Mouse (Mus musculus): ENCODE measurements around the gene 3110040M04Rik.
"Not testable (repeated sequence)": the region's sequence is repeated elsewhere in the genome, so short reads cannot be mapped to it uniquely, and the experiment has no call there.

Gene 3110040M04Rik

GRCm38 (mm10) chr1:151203818-151204217 lies at the start of gene 3110040M04Rik:
Gene 3110040M04Rik (plus strand): TSS chr1:151204121.
- in situ Hi-C loops (cut with MboI; ENCODE audit: unreplicated experiment in 2 of 2) = not testable (repeated sequence)

- in situ Hi-C loops (cut with MboI; ENCODE audit: unreplicated experiment in 2 of 2) = not testable (repeated sequence)
These were observed 49.8 kb upstream of the 3110040M04Rik start for GRCm38 (mm10) chr1:151154131-151154530.

GRCm38 (mm10) chr1:151156129-151156528 lies 47.8 kb upstream of the 3110040M04Rik start:
- in situ Hi-C loops (cut with MboI; ENCODE audit: unreplicated experiment in 2 of 2) = no loop called here

GRCm38 (mm10) chr1:151156777-151157632 lies 46.9 kb upstream of the 3110040M04Rik start:
- in situ Hi-C loops (cut with MboI; ENCODE audit: unreplicated experiment in 2 of 2) = no loop called here

- in situ Hi-C loops (cut with MboI; ENCODE audit: unreplicated experiment in 2 of 2) = no loop called here
These were observed 45.7 kb upstream of the 3110040M04Rik start for GRCm38 (mm10) chr1:151157963-151158856.

- in situ Hi-C loops (cut with MboI; ENCODE audit: unreplicated experiment in 2 of 2) = no loop called here
These were observed 44.9 kb upstream of the 3110040M04Rik start for GRCm38 (mm10) chr1:151158857-151159510.

- in situ Hi-C loops (cut with MboI; ENCODE audit: unreplicated experiment in 2 of 2) = no loop called here
These were observed 37.9 kb upstream of the 3110040M04Rik start for GRCm38 (mm10) chr1:151166031-151166430.

- in situ Hi-C loops (cut with MboI; ENCODE audit: unreplicated experiment in 2 of 2) = no loop called here
These were observed 36.4 kb upstream of the 3110040M04Rik start for GRCm38 (mm10) chr1:151167297-151168047.

- in situ Hi-C loops (cut with MboI; ENCODE audit: unreplicated experiment in 2 of 2) = no loop called here
These were observed 35.3 kb upstream of the 3110040M04Rik start for GRCm38 (mm10) chr1:151168637-151169036.

- in situ Hi-C loops (cut with MboI; ENCODE audit: unreplicated experiment in 2 of 2) = no loop called here
These were observed 32.1 kb upstream of the 3110040M04Rik start for GRCm38 (mm10) chr1:151171572-151172461.

GRCm38 (mm10) chr1:151177030-151177936 lies 26.6 kb upstream of the 3110040M04Rik start:
- in situ Hi-C loops (cut with MboI; ENCODE audit: unreplicated experiment in 2 of 2) = no loop called here

- in situ Hi-C loops (cut with MboI; ENCODE audit: unreplicated experiment in 2 of 2) = no loop called here
These were observed 26.0 kb upstream of the 3110040M04Rik start for GRCm38 (mm10) chr1:151177937-151178271.

GRCm38 (mm10) chr1:151178505-151179083 lies 25.3 kb upstream of the 3110040M04Rik start:
- in situ Hi-C loops (cut with MboI; ENCODE audit: unreplicated experiment in 2 of 2) = no loop called here

GRCm38 (mm10) chr1:151180167-151180566 lies 23.8 kb upstream of the 3110040M04Rik start:
- in situ Hi-C loops (cut with MboI; ENCODE audit: unreplicated experiment in 2 of 2) = no loop called here

- in situ Hi-C loops (cut with MboI; ENCODE audit: unreplicated experiment in 2 of 2) = not testable (repeated sequence)
These were observed 21.7 kb upstream of the 3110040M04Rik start, which contains the start of gene Gm47985 for GRCm38 (mm10) chr1:151182266-151182665. Gene Gm47985 (plus strand): TSS chr1:151182537.

GRCm38 (mm10) chr1:151186186-151186585 lies 17.7 kb upstream of the 3110040M04Rik start:
- in situ Hi-C loops (cut with MboI; ENCODE audit: unreplicated experiment in 2 of 2) = not testable (repeated sequence)

GRCm38 (mm10) chr1:151186879-151187424 lies 17.0 kb upstream of the 3110040M04Rik start:
- in situ Hi-C loops (cut with MboI; ENCODE audit: unreplicated experiment in 2 of 2) = not testable (repeated sequence)

Measured in v-Abl transformed pro-B cells (cell line).